Mouse (Mus musculus) midbrain, embryonic 15.5 days (tissue): ENCODE results near the gene Lsm2. TPM values are rescaled to one million over a fixed set of nuclear protein-coding genes. Genes with fewer than 3 reads are reported as not detected.
"Not testable (repeated sequence)": the region's sequence is repeated elsewhere in the genome, so short reads cannot be mapped to it uniquely, and the experiment has no call there.

ENCODE experiments used
- ATAC-seq: fragments of 200-750 bp; cut with Nextera tagmentation; replicated peaks from 2 replicates; pipeline ENCODE4 v1.8.0; 2017; ENCODE audit warnings: moderate TSS enrichment
- H3K27ac ChIP-seq: fragments of 300-500 bp; sonication (generic); 2 replicates; pipeline ENCODE4 v1.5.1; 2015; ENCODE audit warnings: mild to moderate bottlenecking, inconsistent platforms
- H3K27me3 ChIP-seq: fragments of 300-500 bp; sonication (generic); replicated peaks from 2 replicates; pipeline ENCODE4 v1.6.1; 2015; ENCODE audit warnings: inconsistent platforms
- H3K36me3 ChIP-seq: fragments of 300-500 bp; sonication (generic); replicated peaks from 2 replicates; pipeline ENCODE4 v1.6.1; 2015; ENCODE audit warnings: inconsistent platforms
- H3K4me1 ChIP-seq: fragments of 300-500 bp; sonication (generic); 2 replicates; pipeline ENCODE4 v1.6.1; 2015; ENCODE audit warnings: inconsistent platforms
- H3K4me2 ChIP-seq: fragments of 300-500 bp; sonication (generic); 2 replicates; pipeline ENCODE4 v1.6.1; 2015; ENCODE audit warnings: inconsistent platforms, mild to moderate bottlenecking, moderate library complexity
- H3K4me3 ChIP-seq: fragments of 300-500 bp; sonication (generic); 2 replicates; pipeline ENCODE4 v1.5.1; 2015; ENCODE audit warnings: mild to moderate bottlenecking, inconsistent platforms
- H3K9ac ChIP-seq: fragments of 300-500 bp; sonication (generic); 2 replicates; pipeline ENCODE4 v1.6.1; 2015; ENCODE audit warnings: mild to moderate bottlenecking, inconsistent platforms
- H3K9me3 ChIP-seq: fragments of 300-500 bp; sonication (generic); 2 replicates; pipeline ENCODE4 v1.6.1; 2016; ENCODE audit warnings: inconsistent platforms
- WGBS: fragments of 180-500 bp; shearing (Covaris S2); methylation state at CpG from one replicate; pipeline ENCODE4 v1.1.7; 2015; ENCODE audit warnings: mixed read lengths; 5-methylcytosine and 5-hydroxymethylcytosine counted together
- polyA plus RNA-seq: library from polyadenylated mRNA; unstranded; fragments of >200 nt; fragmentation: Nextera tagmentation; extraction: Ambion mirVana; gene quantifications from 2 replicates; pipeline ENCODE4 v1.2.1, GENCODE M21; 2015

Gene Lsm2
- polyA plus RNA-seq, result 103 and 111 TPM in 2 replicates

GRCm38 (mm10) chr17:34981690-34982180 is at the start of gene Lsm2:
Gene Lsm2, plus strand, starts transcription at chr17:34981862.
- under 1% methylated on average over 56 of the region's 58 CpGs for WGBS
- H3K4me3 ChIP-seq, result peak within 1 kb of the TSS; percentile 63
- H3K27ac ChIP-seq, result peak within 1 kb of the TSS; percentile 96
- no peaks in the 10 kb centered on the region for H3K27me3 ChIP-seq
- H3K9me3 ChIP-seq, result no peaks in the 10 kb centered on the region
- peak; percentile 97 for ATAC-seq
- peaks cover 23% of the 10 kb centered on the region for H3K4me1 ChIP-seq
- peak within 1 kb of the TSS; percentile 69 for H3K9ac ChIP-seq
- H3K4me2 ChIP-seq, result peak within 1 kb of the TSS; percentile 73
- H3K36me3 ChIP-seq, result peaks cover 14% of the 10 kb centered on the region; the same call in 1 of the 2 replicates

DNA sequence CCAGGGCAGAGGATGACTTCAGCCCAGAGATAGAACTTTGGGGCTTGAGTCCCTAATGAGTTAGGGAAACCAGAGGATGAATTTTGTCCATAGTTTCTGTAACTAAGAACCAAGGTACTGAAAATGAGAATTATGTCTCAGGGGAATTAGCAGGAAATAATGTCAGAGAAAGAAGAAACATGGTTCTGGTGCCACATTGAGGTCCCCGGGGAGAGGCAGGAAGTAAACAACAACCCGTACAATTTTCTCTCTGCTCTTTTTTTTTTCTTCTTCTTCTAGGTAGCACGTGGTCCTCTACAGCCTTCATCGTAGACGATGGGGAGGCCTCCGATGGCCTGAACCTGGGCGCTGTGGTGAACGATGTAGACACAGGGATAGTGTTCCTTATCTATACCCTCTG is 49.4 kb upstream of the Lsm2 start:
- H3K4me2 ChIP-seq, result peak overlapping the region; percentile 81
- H3K27me3 ChIP-seq, result no peaks in the 10 kb centered on the region
- H3K27ac ChIP-seq, result no peak overlapping the region
- H3K4me3 ChIP-seq, result peak overlapping the region; percentile 93
- H3K9ac ChIP-seq, result peak overlapping the region; percentile 88
- H3K36me3 ChIP-seq, result peaks cover 9% of the 10 kb centered on the region; the same call in 1 of the 2 replicates
- no peaks in the 10 kb centered on the region for H3K9me3 ChIP-seq
- H3K4me1 ChIP-seq, result peaks cover 12% of the 10 kb centered on the region
- ATAC-seq, result no peak
- WGBS, result 85% methylated on average over 8 of the region's 8 CpGs

DNA sequence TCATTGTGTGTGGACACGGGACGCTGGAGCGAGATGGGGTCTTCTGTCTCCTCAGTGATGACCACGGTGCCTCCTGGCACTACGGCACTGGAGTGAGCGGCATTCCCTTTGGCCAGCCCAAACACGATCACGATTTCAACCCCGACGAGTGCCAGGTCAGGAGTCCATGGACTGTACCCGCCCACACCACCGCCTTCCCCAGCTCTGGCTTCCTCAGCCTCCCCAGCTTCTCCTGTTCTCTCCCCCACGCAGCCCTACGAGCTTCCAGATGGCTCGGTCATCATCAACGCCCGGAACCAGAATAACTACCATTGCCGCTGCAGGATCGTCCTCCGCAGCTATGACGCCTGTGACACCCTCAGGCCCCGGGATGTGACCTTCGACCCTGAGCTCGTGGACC is 47.6 kb upstream of the Lsm2 start:
- Histone ChIP-seq H3K4me3 (no peak overlapping the region), H3K9ac (no peak overlapping the region), H3K36me3 (peaks cover 9% of the 10 kb centered on the region; the same call in 1 of the 2 replicates), H3K4me2 (no peak overlapping the region), H3K27me3 (no peaks in the 10 kb centered on the region), H3K27ac (no peak overlapping the region), H3K9me3 (no peaks in the 10 kb centered on the region), H3K4me1 (peaks cover 12% of the 10 kb centered on the region)
- 66% methylated on average over 24 of the region's 24 CpGs for WGBS
- ATAC-seq, result no peak

GRCm38 (mm10) chr17:34934830-34935229 is 46.8 kb upstream of the Lsm2 start:
- Histone ChIP-seq H3K36me3 (peaks cover 9% of the 10 kb centered on the region; the same call in 1 of the 2 replicates), H3K9ac (no peak overlapping the region), H3K4me2 (no peak overlapping the region), H3K9me3 (no peaks in the 10 kb centered on the region), H3K4me1 (peaks cover 12% of the 10 kb centered on the region), H3K4me3 (no peak overlapping the region), H3K27me3 (no peaks in the 10 kb centered on the region), H3K27ac (no peak overlapping the region)
- 60% methylated on average over 8 of the region's 8 CpGs for WGBS
- no peak for ATAC-seq

GRCm38 (mm10) chr17:34937960-34938505 is 43.6 kb upstream of the Lsm2 start:
- ATAC-seq, result no peak
- peaks cover 4% of the 10 kb centered on the region; the same call in 1 of the 2 replicates for H3K4me1 ChIP-seq
- H3K36me3 ChIP-seq, result peaks cover 9% of the 10 kb centered on the region; the same call in 1 of the 2 replicates
- H3K4me2 ChIP-seq, result no peak overlapping the region
- H3K27ac ChIP-seq, result no peak overlapping the region
- no peak overlapping the region for H3K9ac ChIP-seq
- no peaks in the 10 kb centered on the region for H3K9me3 ChIP-seq
- H3K27me3 ChIP-seq, result no peaks in the 10 kb centered on the region
- H3K4me3 ChIP-seq, result no peak overlapping the region
- 84% methylated on average over 6 of the region's 6 CpGs for WGBS

DNA sequence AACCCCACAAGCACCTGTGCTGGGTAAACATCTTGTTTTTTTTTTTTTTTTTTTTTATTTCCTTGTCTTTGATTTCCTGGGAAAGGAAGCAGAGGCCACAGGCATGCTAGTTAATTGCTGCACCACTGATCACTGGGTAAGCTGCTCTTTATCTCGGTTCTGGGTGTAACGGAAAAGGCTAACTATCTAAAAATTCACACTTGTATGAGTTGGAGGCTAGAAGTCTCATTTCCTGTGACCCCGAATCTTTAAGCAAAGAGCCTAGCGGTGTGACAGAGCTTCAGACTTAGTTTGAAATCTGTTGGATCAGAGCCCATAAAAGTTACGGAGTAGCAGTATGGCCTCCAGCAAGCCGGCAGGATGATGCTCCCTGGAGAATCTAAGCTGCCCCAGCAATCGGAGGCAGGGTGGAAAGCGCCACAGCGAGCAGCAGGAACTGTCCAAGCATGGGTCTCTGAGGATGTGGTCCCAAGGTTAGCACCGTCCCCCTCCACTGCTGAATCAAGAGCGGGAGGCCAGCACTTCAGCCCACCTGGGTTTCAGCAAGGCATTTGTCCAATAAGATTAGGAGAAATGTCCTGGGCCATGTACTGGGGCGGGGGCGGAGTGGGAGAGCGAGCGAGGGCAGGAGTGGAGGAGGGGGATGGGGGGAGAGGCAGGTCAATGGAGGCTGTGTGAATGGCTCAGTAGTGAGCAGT is 40.2 kb upstream of the Lsm2 start:
- no peak for ATAC-seq
- peak overlapping the region; percentile 40 for H3K4me2 ChIP-seq
- H3K27me3 ChIP-seq, result no peaks in the 10 kb centered on the region
- H3K4me1 ChIP-seq, result peaks cover 4% of the 10 kb centered on the region; the same call in 1 of the 2 replicates
- no peaks in the 10 kb centered on the region for H3K36me3 ChIP-seq
- H3K9me3 ChIP-seq, result no peaks in the 10 kb centered on the region
- no peak overlapping the region for H3K9ac ChIP-seq
- H3K27ac ChIP-seq, result no peak overlapping the region
- peak overlapping the region; percentile 15; the same call in 1 of the 2 replicates for H3K4me3 ChIP-seq
- 6% methylated on average over 15 of the region's 15 CpGs for WGBS

- Histone ChIP-seq H3K36me3 (no peaks in the 10 kb centered on the region), H3K4me1 (peaks cover 4% of the 10 kb centered on the region; the same call in 1 of the 2 replicates), H3K4me2 (no peak overlapping the region), H3K4me3 (no peak overlapping the region), H3K27ac (no peak overlapping the region), H3K9ac (no peak overlapping the region), H3K27me3 (no peaks in the 10 kb centered on the region), H3K9me3 (no peaks in the 10 kb centered on the region)
- no peak for ATAC-seq
- WGBS, result 82% methylated on average over 4 of the region's 4 CpGs
Observed at GRCm38 (mm10) chr17:34943128-34943815, 38.4 kb upstream of the Lsm2 start.

GRCm38 (mm10) chr17:34944362-34944761 is 37.3 kb upstream of the Lsm2 start:
- no peaks in the 10 kb centered on the region for H3K9me3 ChIP-seq
- H3K36me3 ChIP-seq, result no peaks in the 10 kb centered on the region
- no peak overlapping the region for H3K4me2 ChIP-seq
- peaks cover 4% of the 10 kb centered on the region; the same call in 1 of the 2 replicates for H3K4me1 ChIP-seq
- no peak overlapping the region for H3K27ac ChIP-seq
- no peaks in the 10 kb centered on the region for H3K27me3 ChIP-seq
- no peak overlapping the region for H3K9ac ChIP-seq
- H3K4me3 ChIP-seq, result no peak overlapping the region
- ATAC-seq, result no peak

DNA sequence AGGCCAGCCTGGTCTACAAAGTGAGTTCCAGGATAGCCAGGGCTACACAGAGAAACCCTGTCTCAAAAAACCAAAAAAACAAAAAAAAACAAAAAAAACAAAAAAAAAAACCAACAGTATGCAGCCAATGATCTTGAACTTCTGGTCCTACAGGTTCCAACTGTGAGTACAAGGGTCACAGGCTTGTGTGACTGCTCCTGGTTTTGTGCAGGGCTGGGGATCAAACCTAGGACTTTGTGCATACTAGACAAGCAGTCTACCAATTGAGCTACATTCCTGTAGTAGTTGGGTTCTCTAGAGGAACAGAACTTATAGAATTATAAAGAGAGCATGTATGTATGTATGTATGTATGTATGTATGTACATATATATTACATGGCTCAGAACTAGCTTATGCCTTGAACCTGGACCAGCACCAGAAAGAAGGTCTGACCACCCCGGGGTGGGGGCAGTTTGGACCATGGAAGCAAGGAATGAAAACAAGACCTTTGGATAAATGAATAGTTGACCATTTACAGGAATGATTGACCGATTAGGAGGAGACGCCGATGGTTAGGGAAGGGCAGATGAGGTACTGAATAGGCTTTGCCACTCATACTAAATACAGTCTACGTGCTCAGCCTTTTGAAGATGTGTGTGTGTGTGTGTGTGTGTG is 35.0 kb upstream of the Lsm2 start:
- H3K4me1 ChIP-seq, result peaks cover 19% of the 10 kb centered on the region
- no peaks in the 10 kb centered on the region for H3K27me3 ChIP-seq
- no peak overlapping the region for H3K9ac ChIP-seq
- H3K4me3 ChIP-seq, result no peak overlapping the region
- ATAC-seq, result no peak
- no peak overlapping the region for H3K27ac ChIP-seq
- WGBS, result 94% methylated on average over 5 of the region's 5 CpGs
- no peaks in the 10 kb centered on the region for H3K9me3 ChIP-seq
- peaks cover 4% of the 10 kb centered on the region; the same call in 1 of the 2 replicates for H3K36me3 ChIP-seq
- H3K4me2 ChIP-seq, result no peak overlapping the region

GRCm38 (mm10) chr17:34947606-34948005 is 34.1 kb upstream of the Lsm2 start:
- Histone ChIP-seq H3K9me3 (no peaks in the 10 kb centered on the region), H3K27ac (no peak overlapping the region), H3K36me3 (peaks cover 4% of the 10 kb centered on the region; the same call in 1 of the 2 replicates), H3K9ac (no peak overlapping the region), H3K27me3 (no peaks in the 10 kb centered on the region), H3K4me1 (peaks cover 16% of the 10 kb centered on the region), H3K4me3 (no peak overlapping the region), H3K4me2 (no peak overlapping the region)
- no peak for ATAC-seq
- WGBS, result 28% methylated on average over 8 of the region's 8 CpGs

DNA sequence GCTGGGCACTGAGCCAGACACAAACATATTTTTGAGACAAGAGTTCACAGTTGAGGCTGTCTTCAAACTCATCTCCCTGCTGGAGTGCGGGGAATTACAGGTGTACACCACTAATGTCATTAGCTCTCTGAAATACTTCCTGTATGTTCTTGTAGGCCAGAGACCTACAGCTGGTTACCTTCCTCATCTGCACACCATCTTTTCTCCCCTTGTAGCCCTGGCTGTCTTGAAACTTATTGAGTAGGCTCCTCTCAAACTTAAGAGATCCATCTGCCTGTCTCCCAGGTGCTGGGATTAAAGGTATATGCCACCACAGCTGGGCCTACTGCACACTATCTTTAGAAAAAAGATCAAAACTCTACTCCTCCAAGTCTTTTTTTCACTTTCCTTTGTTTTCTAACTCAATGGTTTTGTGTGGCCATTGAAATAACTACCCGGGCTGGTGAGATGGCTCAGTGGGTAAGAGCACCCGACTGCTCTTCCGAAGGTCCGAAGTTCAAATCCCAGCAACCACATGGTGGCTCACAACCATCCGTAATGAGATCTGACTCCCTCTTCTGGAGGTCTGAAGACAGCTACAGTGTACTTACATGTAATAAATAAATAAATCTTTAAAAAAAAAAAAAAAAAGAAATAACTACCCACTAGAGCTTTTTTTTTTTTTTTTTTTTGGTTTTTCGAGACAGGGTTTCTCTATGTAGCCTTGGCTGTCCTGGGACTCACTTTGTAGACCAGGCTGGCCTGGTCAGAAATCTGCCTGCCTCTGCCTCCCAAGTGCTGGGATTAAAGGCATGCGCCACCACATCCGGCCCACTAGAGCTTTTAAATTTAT is 32.7 kb upstream of the Lsm2 start:
- H3K4me1 ChIP-seq, result peaks cover 16% of the 10 kb centered on the region
- ATAC-seq, H3K4me3 ChIP-seq, H3K9ac ChIP-seq, H3K27ac ChIP-seq, H3K27me3 ChIP-seq, H3K9me3 ChIP-seq, H3K36me3 ChIP-seq, H3K4me2 ChIP-seq: not testable (repeated sequence)
- 58% methylated on average over 9 of the region's 9 CpGs for WGBS
